Mouse (Mus musculus): ENCODE measurements at regions not wholly inside any gene's neighbourhood (a gene's known extent, or its start where the extent isn't known, plus 50 kb on each side); places are given as distances from the start of the nearest gene placed in this dataset.

DNA sequence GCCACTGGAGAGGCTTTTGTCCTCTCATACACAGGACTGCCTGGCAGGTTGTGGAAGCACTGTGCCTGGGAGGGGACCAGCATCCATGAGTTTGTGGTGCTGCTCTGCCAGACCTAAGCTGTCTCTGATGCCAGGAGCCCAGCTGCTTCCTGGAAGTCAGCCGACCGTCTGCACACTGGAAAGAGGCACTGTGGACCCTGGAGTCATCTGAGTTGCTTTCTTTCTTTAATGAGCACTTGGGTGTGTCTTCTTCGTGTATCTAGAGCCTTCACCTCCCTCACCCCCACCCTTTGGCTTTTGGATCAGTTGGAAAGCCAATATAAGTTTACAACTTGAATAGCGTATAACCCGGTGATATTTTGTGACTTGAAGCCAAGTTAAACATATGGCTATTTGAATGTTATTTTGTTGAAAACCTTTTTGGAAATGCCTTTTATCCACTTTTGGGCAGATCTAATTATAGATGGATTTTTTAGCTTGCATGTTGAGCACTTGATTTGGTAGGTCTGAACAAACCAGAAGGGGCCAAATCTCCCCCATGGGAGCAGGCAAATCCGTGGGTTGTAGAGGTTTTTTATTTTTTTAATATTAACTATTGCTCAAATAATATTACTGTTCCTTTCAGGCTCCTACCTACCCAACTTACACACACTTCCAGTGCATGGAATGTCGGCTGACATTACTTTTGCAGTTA lies 92.6 kb upstream of the Twist2 start:
- TF ChIP-seq CTCF (IDR thresholded peaks at IDR 0.05; ENCODE audit: low read depth, low read length) (no peak), GATA1 (IDR thresholded peaks at IDR 0.05; ENCODE audit: borderline replicate concordance, low read length) (no peak), TAL1 (conservative IDR thresholded peaks at IDR 0.05; ENCODE audit: low read depth, low read length) (no peak), GATA2 (IDR thresholded peaks at IDR 0.05; ENCODE audit: borderline replicate concordance, low read depth, low read length) (no peak), POLR2AphosphoS5 (IDR thresholded peaks at IDR 0.05; ENCODE audit: insufficient replicate concordance, low read depth, low read length) (no peak)
